Mouse (Mus musculus): Measurements from ENCODE around the gene Runx1. TPM values are rescaled to one million over a fixed set of nuclear protein-coding genes. Genes with fewer than 3 reads are reported as not detected.

Gene Runx1
- polyA plus RNA-seq, 1 experiment from 2014 or later: 1.2 TPM

- Histone ChIP-seq H3K27ac (ENCODE audit: low read depth, low read length) (no peak overlapping the region), H3K36me3 (ENCODE audit: control insufficient read depth, insufficient read depth, low read length) (no peaks in the 10 kb centered on the region), H3K4me3 (ENCODE audit: low read depth, low read length) (no peak overlapping the region), H3K9ac (ENCODE audit: low read length) (no peak overlapping the region), H3K4me2 (ENCODE audit: low read depth) (no peak overlapping the region), H3K9me3 (ENCODE audit: control insufficient read depth, low read length) (no peaks in the 10 kb centered on the region), H3K27me3 (ENCODE audit: control insufficient read depth, insufficient read depth, low read length) (no peaks in the 10 kb centered on the region), H3K4me1 (ENCODE audit: control insufficient read depth, insufficient read depth, low read length) (peaks cover 4% of the 10 kb centered on the region; the same call in 1 of the 2 replicates)
- ATAC-seq (ENCODE audit: insufficient read depth, low FRiP score, low TSS enrichment) (no peak), DNase-seq (ENCODE audit: low spot score) (no peak)
- 83% methylated on average over 12 of the region's 12 CpGs for WGBS
Observed at GRCm38 (mm10) chr16:92822676-92823075, 3.3 kb downstream of the Runx1 start.

GRCm38 (mm10) chr16:92821938-92822629, 3.9 kb downstream of the Runx1 start:
- H3K27ac ChIP-seq (ENCODE audit: low read depth, low read length): no peak overlapping the region
- H3K9me3 ChIP-seq (ENCODE audit: control insufficient read depth, low read length): no peaks in the 10 kb centered on the region
- H3K9ac ChIP-seq (ENCODE audit: low read length): no peak overlapping the region
- DNase-seq (ENCODE audit: low spot score): no peak
- 55% methylated on average over 14 of the region's 14 CpGs for WGBS
- H3K4me1 ChIP-seq (ENCODE audit: control insufficient read depth, insufficient read depth, low read length): peaks cover 4% of the 10 kb centered on the region; the same call in 1 of the 2 replicates
- no peak for ATAC-seq (ENCODE audit: insufficient read depth, low FRiP score, low TSS enrichment)
- H3K36me3 ChIP-seq (ENCODE audit: control insufficient read depth, insufficient read depth, low read length): no peaks in the 10 kb centered on the region
- no peak overlapping the region for H3K4me2 ChIP-seq (ENCODE audit: low read depth)
- no peaks in the 10 kb centered on the region for H3K27me3 ChIP-seq (ENCODE audit: control insufficient read depth, insufficient read depth, low read length)
- H3K4me3 ChIP-seq (ENCODE audit: low read depth, low read length): no peak overlapping the region

- Histone ChIP-seq H3K9ac (ENCODE audit: low read length) (no peak overlapping the region), H3K4me3 (ENCODE audit: low read depth, low read length) (no peak overlapping the region), H3K27me3 (ENCODE audit: control insufficient read depth, insufficient read depth, low read length) (no peaks in the 10 kb centered on the region), H3K9me3 (ENCODE audit: control insufficient read depth, low read length) (no peaks in the 10 kb centered on the region), H3K4me2 (ENCODE audit: low read depth) (no peak overlapping the region), H3K4me1 (ENCODE audit: control insufficient read depth, insufficient read depth, low read length) (peaks cover 4% of the 10 kb centered on the region; the same call in 1 of the 2 replicates), H3K36me3 (ENCODE audit: control insufficient read depth, insufficient read depth, low read length) (no peaks in the 10 kb centered on the region), H3K27ac (ENCODE audit: low read depth, low read length) (no peak overlapping the region)
- DNase-seq (ENCODE audit: low spot score) (no peak), ATAC-seq (ENCODE audit: insufficient read depth, low FRiP score, low TSS enrichment) (no peak)
- 58% methylated on average over 5 of the region's 5 CpGs for WGBS
Observed at GRCm38 (mm10) chr16:92821596-92821937, 4.4 kb downstream of the Runx1 start.

- no peaks in the 10 kb centered on the region for H3K36me3 ChIP-seq (ENCODE audit: control insufficient read depth, insufficient read depth, low read length)
- 91% methylated on average over 6 of the region's 6 CpGs for WGBS
Observed at GRCm38 (mm10) chr16:92820451-92820850, 5.5 kb downstream of the Runx1 start.

GRCm38 (mm10) chr16:92818480-92819269, 7.3 kb downstream of the Runx1 start:
- H3K9ac ChIP-seq (ENCODE audit: low read length): no peak overlapping the region
- H3K4me3 ChIP-seq (ENCODE audit: low read depth, low read length): no peak overlapping the region
- DNase-seq (ENCODE audit: low spot score) (no peak), ATAC-seq (ENCODE audit: insufficient read depth, low FRiP score, low TSS enrichment) (no peak)
- whole genome bisulfite sequencing: 85% methylated on average over 8 of the region's 8 CpGs
- no peaks in the 10 kb centered on the region for H3K27me3 ChIP-seq (ENCODE audit: control insufficient read depth, insufficient read depth, low read length)
- peaks cover 4% of the 10 kb centered on the region; the same call in 1 of the 2 replicates for H3K4me1 ChIP-seq (ENCODE audit: control insufficient read depth, insufficient read depth, low read length)
- no peak overlapping the region for H3K27ac ChIP-seq (ENCODE audit: low read depth, low read length)
- H3K9me3 ChIP-seq (ENCODE audit: control insufficient read depth, low read length): no peaks in the 10 kb centered on the region
- no peak overlapping the region for H3K4me2 ChIP-seq (ENCODE audit: low read depth)
- no peaks in the 10 kb centered on the region for H3K36me3 ChIP-seq (ENCODE audit: control insufficient read depth, insufficient read depth, low read length)

More at GRCm38 (mm10) chr16:92820451-92820850, 5.5 kb downstream of the Runx1 start:
- Histone ChIP-seq H3K4me1 (ENCODE audit: control insufficient read depth, insufficient read depth, low read length) (peaks cover 4% of the 10 kb centered on the region; the same call in 1 of the 2 replicates), H3K9ac (ENCODE audit: low read length) (no peak overlapping the region), H3K4me2 (ENCODE audit: low read depth) (no peak overlapping the region), H3K4me3 (ENCODE audit: low read depth, low read length) (no peak overlapping the region), H3K9me3 (ENCODE audit: control insufficient read depth, low read length) (no peaks in the 10 kb centered on the region), H3K27me3 (ENCODE audit: control insufficient read depth, insufficient read depth, low read length) (no peaks in the 10 kb centered on the region), H3K27ac (ENCODE audit: low read depth, low read length) (no peak overlapping the region)
- ATAC-seq (ENCODE audit: insufficient read depth, low FRiP score, low TSS enrichment): no peak
- DNase-seq (ENCODE audit: low spot score): no peak

GRCm38 (mm10) chr16:92816092-92816491, 9.9 kb downstream of the Runx1 start:
- H3K36me3 ChIP-seq (ENCODE audit: control insufficient read depth, insufficient read depth, low read length): no peaks in the 10 kb centered on the region
- ATAC-seq (ENCODE audit: insufficient read depth, low FRiP score, low TSS enrichment) (no peak), DNase-seq (ENCODE audit: low spot score) (no peak)
- no peak overlapping the region for H3K4me2 ChIP-seq (ENCODE audit: low read depth)
- H3K4me1 ChIP-seq (ENCODE audit: control insufficient read depth, insufficient read depth, low read length): no peaks in the 10 kb centered on the region
- no peaks in the 10 kb centered on the region for H3K27me3 ChIP-seq (ENCODE audit: control insufficient read depth, insufficient read depth, low read length)
- H3K27ac ChIP-seq (ENCODE audit: low read depth, low read length): no peak overlapping the region
- H3K9me3 ChIP-seq (ENCODE audit: control insufficient read depth, low read length): no peaks in the 10 kb centered on the region
- no peak overlapping the region for H3K4me3 ChIP-seq (ENCODE audit: low read depth, low read length)
- WGBS: 91% methylated on average over 7 of the region's 7 CpGs
- H3K9ac ChIP-seq (ENCODE audit: low read length): no peak overlapping the region

GRCm38 (mm10) chr16:92815195-92815527, 10.8 kb downstream of the Runx1 start:
- H3K27me3 ChIP-seq (ENCODE audit: control insufficient read depth, insufficient read depth, low read length): no peaks in the 10 kb centered on the region
- no peaks in the 10 kb centered on the region for H3K4me1 ChIP-seq (ENCODE audit: control insufficient read depth, insufficient read depth, low read length)
- no peak overlapping the region for H3K4me3 ChIP-seq (ENCODE audit: low read depth, low read length)
- DNase-seq (ENCODE audit: low spot score): no peak
- WGBS: 84% methylated on average over 2 of the region's 2 CpGs
- H3K4me2 ChIP-seq (ENCODE audit: low read depth): no peak overlapping the region
- H3K36me3 ChIP-seq (ENCODE audit: control insufficient read depth, insufficient read depth, low read length): no peaks in the 10 kb centered on the region
- no peaks in the 10 kb centered on the region for H3K9me3 ChIP-seq (ENCODE audit: control insufficient read depth, low read length)
- no peak overlapping the region for H3K27ac ChIP-seq (ENCODE audit: low read depth, low read length)
- no peak overlapping the region for H3K9ac ChIP-seq (ENCODE audit: low read length)
- ATAC-seq (ENCODE audit: insufficient read depth, low FRiP score, low TSS enrichment): no peak

- H3K27me3 ChIP-seq (ENCODE audit: control insufficient read depth, insufficient read depth, low read length): no peaks in the 10 kb centered on the region
- H3K9ac ChIP-seq (ENCODE audit: low read length): no peak overlapping the region
- H3K4me1 ChIP-seq (ENCODE audit: control insufficient read depth, insufficient read depth, low read length): no peaks in the 10 kb centered on the region
- no peaks in the 10 kb centered on the region for H3K9me3 ChIP-seq (ENCODE audit: control insufficient read depth, low read length)
- no peak overlapping the region for H3K27ac ChIP-seq (ENCODE audit: low read depth, low read length)
- WGBS: 76% methylated on average over 5 of the region's 5 CpGs
- ATAC-seq (ENCODE audit: insufficient read depth, low FRiP score, low TSS enrichment) (no peak), DNase-seq (ENCODE audit: low spot score) (no peak)
- H3K4me2 ChIP-seq (ENCODE audit: low read depth): no peak overlapping the region
- no peak overlapping the region for H3K4me3 ChIP-seq (ENCODE audit: low read depth, low read length)
- no peaks in the 10 kb centered on the region for H3K36me3 ChIP-seq (ENCODE audit: control insufficient read depth, insufficient read depth, low read length)
Observed at GRCm38 (mm10) chr16:92814366-92815194, 11.4 kb downstream of the Runx1 start.
